Mouse (Mus musculus): ENCODE data around the gene Dlgap1. TPM values are rescaled to one million over a fixed set of nuclear protein-coding genes. Genes with fewer than 3 reads are reported as not detected.

Gene Dlgap1
- polyA plus RNA-seq, 1 experiment, result 310 TPM

DNA sequence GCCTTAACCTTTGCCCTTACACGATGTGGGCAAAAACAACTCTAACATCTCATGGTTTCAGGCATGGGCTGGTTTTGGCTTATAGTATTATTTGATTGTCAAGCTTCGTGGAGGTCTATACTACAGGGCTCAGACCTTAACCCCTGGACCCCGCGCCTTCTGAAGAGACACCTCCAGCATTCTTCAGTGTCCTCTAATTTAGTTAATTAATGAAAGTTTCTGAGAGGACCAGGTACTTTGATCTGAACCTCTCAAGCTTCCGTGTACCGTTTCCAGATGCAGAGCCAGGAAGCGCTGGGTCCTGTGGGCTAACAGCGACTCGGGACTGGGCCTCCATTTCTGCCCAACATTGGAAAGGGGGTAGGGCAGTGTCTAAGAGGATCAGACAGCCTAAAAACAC, 785.2 kb downstream of the Dlgap1 start:
- H3K4me1 ChIP-seq (ENCODE audit: control insufficient read depth, insufficient read depth, low read length), result no peaks in the 10 kb centered on the region; the same call in 1 of the 2 replicates
- TF ChIP-seq POLR2A (IDR thresholded peaks at IDR 0.05; ENCODE audit: extremely low read depth, insufficient read depth, low read length) (no peak), CTCF (IDR thresholded peaks at IDR 0.05; ENCODE audit: extremely low read depth, insufficient read depth, low read length) (no peak)
- H3K4me3 ChIP-seq (ENCODE audit: insufficient read depth, low read length), result no peak overlapping the region
- H3K27ac ChIP-seq (ENCODE audit: insufficient read depth, low read length), result no peak overlapping the region

DNA sequence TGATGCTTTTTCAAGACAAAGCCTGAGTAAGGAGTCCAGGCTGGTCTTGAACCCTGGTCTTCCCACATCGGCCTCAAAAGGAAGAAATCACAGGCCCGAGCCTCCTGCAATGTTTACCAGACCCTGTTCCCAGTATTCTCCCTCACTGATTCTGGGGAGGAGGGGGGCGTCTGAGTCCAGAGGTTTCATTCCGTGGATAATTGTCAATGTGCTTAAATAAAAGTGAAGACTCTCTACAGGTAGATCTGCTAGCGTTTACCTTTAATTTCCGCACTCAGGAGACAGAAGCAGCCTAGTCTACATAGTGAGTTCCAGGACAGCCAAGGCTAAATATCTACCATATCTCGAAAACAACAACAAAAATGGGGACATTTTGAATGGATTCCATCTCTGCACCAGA, 785.8 kb downstream of the Dlgap1 start:
- TF ChIP-seq CTCF (IDR thresholded peaks at IDR 0.05; ENCODE audit: extremely low read depth, insufficient read depth, low read length), result no peak
- no peak for TF ChIP-seq POLR2A (IDR thresholded peaks at IDR 0.05; ENCODE audit: extremely low read depth, insufficient read depth, low read length)
- Histone ChIP-seq H3K4me3 (ENCODE audit: insufficient read depth, low read length) (no peak overlapping the region), H3K27ac (ENCODE audit: insufficient read depth, low read length) (no peak overlapping the region), H3K4me1 (ENCODE audit: control insufficient read depth, insufficient read depth, low read length) (no peaks in the 10 kb centered on the region; the same call in 1 of the 2 replicates)

DNA sequence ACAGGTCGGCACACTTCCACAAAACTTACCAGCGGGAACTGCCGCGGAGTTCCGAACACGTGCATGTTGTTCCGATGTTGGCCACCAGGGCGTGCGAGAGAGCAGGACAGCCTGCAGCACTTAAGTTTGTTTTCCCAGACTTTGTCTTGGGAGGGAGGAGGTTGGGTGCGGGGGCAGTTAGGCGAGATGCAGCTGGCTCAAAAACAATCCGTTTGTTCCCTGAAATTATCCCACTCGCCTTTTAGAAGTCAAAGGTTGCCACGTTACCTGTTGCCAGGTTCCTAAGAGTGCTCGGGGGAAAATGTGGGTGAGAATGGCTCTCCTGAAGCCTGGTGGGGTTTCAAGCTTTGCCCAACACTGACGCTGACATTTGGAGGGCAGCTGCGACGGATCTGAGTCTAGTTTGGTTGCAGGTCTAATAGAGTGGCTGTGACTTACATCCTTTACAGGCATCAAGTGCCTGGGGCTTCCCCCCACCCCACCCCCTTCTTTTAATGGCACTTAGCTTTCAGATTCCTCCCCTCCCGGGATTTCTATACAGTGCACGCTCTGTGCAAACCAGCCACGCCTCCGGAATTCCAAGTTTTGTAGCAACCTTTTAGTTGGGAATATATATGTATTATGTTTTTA, 786.3 kb downstream of the Dlgap1 start:
- Histone ChIP-seq H3K4me3 (ENCODE audit: insufficient read depth, low read length) (no peak overlapping the region; the same call in 1 of the 2 replicates), H3K4me1 (ENCODE audit: control insufficient read depth, insufficient read depth, low read length) (no peaks in the 10 kb centered on the region; the same call in 1 of the 2 replicates), H3K27ac (ENCODE audit: insufficient read depth, low read length) (no peak overlapping the region)
- TF ChIP-seq POLR2A (IDR thresholded peaks at IDR 0.05; ENCODE audit: extremely low read depth, insufficient read depth, low read length), result no peak
- TF ChIP-seq CTCF (IDR thresholded peaks at IDR 0.05; ENCODE audit: extremely low read depth, insufficient read depth, low read length), result peak; percentile 81

DNA sequence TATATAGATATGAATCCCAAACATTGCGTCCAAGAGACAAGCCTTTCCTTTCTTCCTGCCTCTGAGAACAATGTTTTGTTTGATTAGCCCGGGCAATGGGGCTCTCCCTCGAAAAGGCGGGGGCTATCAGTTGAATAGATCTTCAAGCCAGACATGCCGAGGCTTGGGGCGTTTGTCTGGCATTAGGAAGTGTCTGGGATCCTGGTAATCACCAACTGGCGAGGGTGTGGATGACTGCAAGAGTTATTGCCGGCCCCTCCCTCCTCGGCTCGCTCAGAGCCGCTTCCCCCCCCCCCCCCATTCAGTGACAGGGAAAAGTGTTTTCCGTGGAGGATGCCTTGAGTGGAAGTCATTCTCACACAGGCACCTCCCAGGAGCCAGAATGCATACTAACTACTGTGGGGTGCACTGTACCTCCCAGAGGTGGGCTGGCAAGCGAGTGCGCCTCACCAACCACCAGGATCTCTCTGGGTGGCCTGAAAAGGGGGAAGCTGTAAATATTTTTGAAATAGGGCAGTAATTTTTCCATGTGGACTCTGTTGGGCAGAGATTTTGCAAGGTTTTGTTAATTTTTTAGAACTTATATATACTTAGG, 786.9 kb downstream of the Dlgap1 start:
- H3K4me1 ChIP-seq (ENCODE audit: control insufficient read depth, insufficient read depth, low read length), result no peaks in the 10 kb centered on the region; the same call in 1 of the 2 replicates
- H3K27ac ChIP-seq (ENCODE audit: insufficient read depth, low read length), result no peak overlapping the region
- TF ChIP-seq POLR2A (IDR thresholded peaks at IDR 0.05; ENCODE audit: extremely low read depth, insufficient read depth, low read length), result no peak
- TF ChIP-seq CTCF (IDR thresholded peaks at IDR 0.05; ENCODE audit: extremely low read depth, insufficient read depth, low read length), result no peak
- no peak overlapping the region for H3K4me3 ChIP-seq (ENCODE audit: insufficient read depth, low read length)

DNA sequence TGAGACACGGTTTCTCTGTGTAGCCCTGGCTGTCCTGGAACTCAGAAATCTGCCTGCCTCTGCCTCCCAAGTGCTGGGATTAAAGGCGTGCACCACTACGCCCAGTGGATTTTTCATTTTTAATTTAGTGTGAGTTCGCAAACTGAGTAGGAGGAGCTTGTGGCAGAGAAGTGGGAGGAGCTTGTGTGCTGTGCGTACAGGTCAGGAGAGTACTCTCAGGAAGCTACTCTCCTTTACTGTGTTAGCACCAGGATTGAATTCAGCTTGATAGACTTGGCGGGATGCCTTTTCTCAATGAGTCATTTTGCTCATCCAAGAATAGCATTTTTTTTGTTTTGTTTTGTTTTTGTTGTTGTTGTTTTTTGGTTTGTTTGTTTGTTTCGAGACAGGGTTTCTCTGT, 793.1 kb downstream of the Dlgap1 start:
- H3K4me1 ChIP-seq (ENCODE audit: control insufficient read depth, insufficient read depth, low read length), result no peaks in the 10 kb centered on the region
- H3K27ac ChIP-seq (ENCODE audit: insufficient read depth, low read length), result no peak overlapping the region
- no peak for TF ChIP-seq CTCF (IDR thresholded peaks at IDR 0.05; ENCODE audit: extremely low read depth, insufficient read depth, low read length)
- H3K4me3 ChIP-seq (ENCODE audit: insufficient read depth, low read length), result no peak overlapping the region

DNA sequence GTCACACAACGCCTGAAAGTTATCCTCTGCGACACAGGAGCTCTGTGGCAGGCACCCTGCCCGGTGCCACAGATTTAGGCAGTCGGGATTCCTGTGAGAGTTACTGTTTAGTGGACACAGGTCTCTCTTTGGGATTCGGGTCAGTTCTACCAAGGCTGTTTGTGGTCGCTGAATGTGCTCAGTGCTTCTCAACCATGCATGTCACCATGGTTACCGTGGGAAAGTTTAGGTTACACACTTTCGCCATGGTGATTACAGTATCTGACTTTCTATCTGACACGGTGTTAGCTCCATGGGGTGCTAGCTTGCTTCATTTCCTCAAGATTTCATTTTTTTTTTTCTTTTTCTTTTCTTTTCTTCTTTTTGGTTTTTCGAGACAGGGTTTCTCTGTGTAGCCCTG, 793.8 kb downstream of the Dlgap1 start:
- no peak overlapping the region for H3K27ac ChIP-seq (ENCODE audit: insufficient read depth, low read length)
- TF ChIP-seq CTCF (IDR thresholded peaks at IDR 0.05; ENCODE audit: extremely low read depth, insufficient read depth, low read length), result no peak
- no peak for TF ChIP-seq POLR2A (IDR thresholded peaks at IDR 0.05; ENCODE audit: extremely low read depth, insufficient read depth, low read length)

DNA sequence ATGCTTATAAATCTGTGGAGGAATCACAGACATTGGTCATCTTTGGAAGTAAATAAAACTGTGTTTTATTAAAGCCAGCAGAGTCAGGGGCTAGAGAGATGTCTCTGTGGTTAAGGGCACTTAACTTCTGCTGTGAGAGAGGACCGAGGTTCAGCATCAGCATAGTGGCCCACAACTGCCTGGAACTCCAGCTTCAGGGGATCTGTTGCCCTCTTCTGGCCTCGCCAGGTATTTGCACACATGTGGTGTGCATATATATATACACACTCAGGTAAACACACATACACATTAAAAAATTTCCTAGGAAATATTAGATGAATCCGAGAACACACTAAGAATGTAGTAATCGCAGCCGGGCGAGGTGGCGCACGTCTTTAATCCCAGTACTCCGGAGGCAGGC, 796.5 kb downstream of the Dlgap1 start:
- Histone ChIP-seq H3K4me3 (ENCODE audit: insufficient read depth, low read length) (no peak overlapping the region), H3K27ac (ENCODE audit: insufficient read depth, low read length) (no peak overlapping the region), H3K4me1 (ENCODE audit: control insufficient read depth, insufficient read depth, low read length) (no peaks in the 10 kb centered on the region)
- TF ChIP-seq CTCF (IDR thresholded peaks at IDR 0.05; ENCODE audit: extremely low read depth, insufficient read depth, low read length) (no peak), POLR2A (IDR thresholded peaks at IDR 0.05; ENCODE audit: extremely low read depth, insufficient read depth, low read length) (no peak)

More for the DNA sequence above, 793.8 kb downstream of the Dlgap1 start:
- Histone ChIP-seq H3K4me1 (ENCODE audit: control insufficient read depth, insufficient read depth, low read length) (no peaks in the 10 kb centered on the region), H3K4me3 (ENCODE audit: insufficient read depth, low read length) (no peak overlapping the region)

DNA sequence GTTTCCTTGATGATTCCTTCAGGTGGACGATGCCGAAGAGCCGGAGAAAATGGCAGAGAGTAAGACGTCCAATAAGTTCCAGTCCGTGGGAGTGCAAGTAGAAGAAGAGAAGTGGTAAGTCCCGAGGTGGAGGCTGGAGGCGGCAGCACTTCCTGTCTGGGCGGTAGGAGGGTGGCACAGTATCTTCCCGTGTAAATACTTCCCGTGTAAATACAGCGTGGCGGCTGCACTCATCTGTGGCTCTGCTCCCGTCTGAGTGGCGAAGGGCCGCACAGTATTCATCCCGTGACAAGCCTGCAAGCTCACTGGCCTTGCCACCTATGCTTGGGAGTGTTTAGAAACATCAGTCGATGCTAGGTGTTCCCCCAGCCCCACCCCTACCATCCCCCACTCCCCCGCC, 797.1 kb downstream of the Dlgap1 start:
- TF ChIP-seq POLR2A (IDR thresholded peaks at IDR 0.05; ENCODE audit: extremely low read depth, insufficient read depth, low read length) (no peak), CTCF (IDR thresholded peaks at IDR 0.05; ENCODE audit: extremely low read depth, insufficient read depth, low read length) (no peak)
- Histone ChIP-seq H3K27ac (ENCODE audit: insufficient read depth, low read length) (no peak overlapping the region), H3K4me1 (ENCODE audit: control insufficient read depth, insufficient read depth, low read length) (no peaks in the 10 kb centered on the region), H3K4me3 (ENCODE audit: insufficient read depth, low read length) (no peak overlapping the region)

DNA sequence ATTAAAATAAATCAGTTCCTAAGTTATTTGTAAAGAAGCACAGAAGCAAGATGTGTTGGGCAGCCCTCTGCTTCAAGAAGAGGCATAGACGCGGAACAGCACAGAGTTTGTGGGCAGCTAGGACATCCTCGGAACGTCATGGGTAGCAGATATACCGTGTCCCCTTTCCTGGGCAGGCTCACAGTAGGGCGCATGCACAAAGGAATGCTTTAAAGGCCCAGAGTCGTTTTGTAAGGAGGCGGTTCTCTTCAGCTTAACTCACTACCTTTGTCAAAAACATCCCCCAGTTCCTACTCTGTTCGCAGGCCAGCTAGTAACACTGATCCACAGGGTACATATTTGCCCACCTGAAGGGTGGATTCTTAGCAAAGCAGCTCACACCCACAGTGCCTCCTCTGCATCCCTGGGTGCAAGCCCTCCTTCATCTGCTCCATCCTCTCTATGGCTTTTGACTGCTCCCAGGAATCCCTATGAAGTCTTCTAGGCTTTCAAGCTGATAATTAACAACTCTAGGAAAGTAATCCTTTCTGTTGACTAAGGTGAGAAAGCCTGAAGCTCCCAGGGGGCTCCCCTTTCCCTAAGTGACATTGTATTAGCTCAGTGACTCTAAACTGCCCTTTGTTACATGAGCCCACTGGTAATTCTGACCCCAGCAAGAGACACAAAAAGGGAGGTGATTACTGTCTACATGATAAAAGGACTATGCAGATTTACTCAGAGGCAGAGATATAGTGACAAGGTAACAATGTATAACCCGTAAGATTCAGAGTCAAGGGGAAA, 803.4 kb downstream of the Dlgap1 start:
- no peak overlapping the region for H3K4me3 ChIP-seq (ENCODE audit: insufficient read depth, low read length)
- H3K4me1 ChIP-seq (ENCODE audit: control insufficient read depth, insufficient read depth, low read length), result no peaks in the 10 kb centered on the region
- TF ChIP-seq POLR2A (IDR thresholded peaks at IDR 0.05; ENCODE audit: extremely low read depth, insufficient read depth, low read length) (no peak), CTCF (IDR thresholded peaks at IDR 0.05; ENCODE audit: extremely low read depth, insufficient read depth, low read length) (no peak)
- H3K27ac ChIP-seq (ENCODE audit: insufficient read depth, low read length), result no peak overlapping the region
